Mouse (Mus musculus) embryonic facial prominence, embryonic 14.5 days (tissue): Measurements from ENCODE around the gene Rabl3. TPM values are rescaled to one million over a fixed set of nuclear protein-coding genes. Genes with fewer than 3 reads are reported as not detected.
A peak's percentile ranks its signal among the peaks of the same experiment; 100 is the strongest.

ENCODE experiments used
- ATAC-seq: fragments of 200-750 bp; cut with Nextera tagmentation; 2 replicates; pipeline ENCODE4 v1.8.0; 2017; ENCODE audit warnings: low read depth, moderate number of reproducible peaks, moderate TSS enrichment
- DNase-seq: peaks from one replicate; pipeline ENCODE4 v3.0.0-alpha.2; 2015; ENCODE audit warnings: low spot score
- H3K27ac ChIP-seq: fragments of 300-500 bp; sonication (generic); replicated peaks from 2 replicates; pipeline ENCODE4 v1.5.1; 2014; ENCODE audit warnings: low read depth, mild to moderate bottlenecking, low read length, moderate library complexity
- H3K27me3 ChIP-seq: fragments of 300-500 bp; sonication (generic); replicated peaks from 2 replicates; pipeline ENCODE4 v1.6.1; 2014; ENCODE audit warnings: low read length; ENCODE audit not compliant: control insufficient read depth, insufficient read depth
- H3K36me3 ChIP-seq: fragments of 300-500 bp; sonication (generic); 2 replicates; pipeline ENCODE4 v1.6.1; 2014; ENCODE audit warnings: low read length, mixed read lengths; ENCODE audit not compliant: control insufficient read depth, insufficient read depth
- H3K4me1 ChIP-seq: fragments of 300-500 bp; sonication (generic); 2 replicates; pipeline ENCODE4 v1.6.1; 2014; ENCODE audit warnings: antibody characterized with exemption, low read length; ENCODE audit not compliant: control insufficient read depth, insufficient read depth
- H3K4me2 ChIP-seq: fragments of 300-500 bp; sonication (generic); 2 replicates; pipeline ENCODE4 v1.6.1; 2014; ENCODE audit warnings: low read depth, mild to moderate bottlenecking, low read length, moderate library complexity, mixed read lengths
- H3K4me3 ChIP-seq: fragments of 300-500 bp; sonication (generic); 2 replicates; pipeline ENCODE4 v1.5.1; 2014; ENCODE audit warnings: low read depth, mild to moderate bottlenecking, low read length
- H3K9ac ChIP-seq: fragments of 300-500 bp; sonication (generic); 2 replicates; pipeline ENCODE4 v1.6.1; 2014; ENCODE audit warnings: low read depth, mild to moderate bottlenecking, low read length, moderate library complexity, mixed read lengths
- H3K9me3 ChIP-seq: fragments of 300-500 bp; sonication (generic); 2 replicates; pipeline ENCODE4 v1.6.1; 2016; ENCODE audit warnings: low read length; ENCODE audit not compliant: control insufficient read depth
- WGBS: fragments of 180-500 bp; shearing (Covaris S2); extraction: QIAGEN DNeasy Blood & Tissue Kit; methylation state at CpG from one replicate; pipeline ENCODE4 v1.1.7; 2014; 5-methylcytosine and 5-hydroxymethylcytosine counted together
- polyA plus RNA-seq: library from polyadenylated mRNA; unstranded; fragments of >200 nt; fragmentation: Nextera tagmentation; extraction: Ambion mirVana; gene quantifications from 2 replicates; pipeline ENCODE4 v1.2.1, GENCODE M21; 2014

The Rabl3 gene
- polyA plus RNA-seq, 1 experiment from 2014 or later = 21.0 TPM

DNA sequence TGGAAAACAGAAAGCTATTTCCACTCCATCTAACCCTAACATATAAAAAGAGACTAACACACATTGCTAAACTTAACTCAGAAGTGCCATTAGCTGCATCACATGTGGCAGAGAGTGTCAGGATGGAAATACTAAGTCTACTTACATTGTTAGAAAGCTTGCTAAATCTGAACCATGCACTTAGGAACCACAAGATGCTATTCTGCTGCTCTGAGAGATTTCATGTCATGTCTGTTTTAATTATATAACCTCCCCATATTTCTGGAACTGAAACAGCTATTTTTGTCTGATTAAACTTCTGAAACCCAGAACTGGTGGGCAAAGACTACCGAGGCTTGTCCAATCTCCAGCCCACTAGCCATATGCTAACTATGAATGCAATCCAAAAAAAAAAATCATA is 7.6 kb upstream of the Rabl3 start:
- DNase-seq = no peak
- ATAC-seq = no peak
- H3K4me2 ChIP-seq = no peak overlapping the region
- no peak overlapping the region for H3K9ac ChIP-seq
- no peak overlapping the region for H3K4me3 ChIP-seq
- H3K36me3 ChIP-seq = peaks cover 28% of the 10 kb centered on the region
- H3K9me3 ChIP-seq = no peaks in the 10 kb centered on the region
- no peak overlapping the region for H3K27ac ChIP-seq
- WGBS = 79% methylated on average over 1 of the region's 1 CpGs
- no peaks in the 10 kb centered on the region for H3K4me1 ChIP-seq
- no peaks in the 10 kb centered on the region for H3K27me3 ChIP-seq

DNA sequence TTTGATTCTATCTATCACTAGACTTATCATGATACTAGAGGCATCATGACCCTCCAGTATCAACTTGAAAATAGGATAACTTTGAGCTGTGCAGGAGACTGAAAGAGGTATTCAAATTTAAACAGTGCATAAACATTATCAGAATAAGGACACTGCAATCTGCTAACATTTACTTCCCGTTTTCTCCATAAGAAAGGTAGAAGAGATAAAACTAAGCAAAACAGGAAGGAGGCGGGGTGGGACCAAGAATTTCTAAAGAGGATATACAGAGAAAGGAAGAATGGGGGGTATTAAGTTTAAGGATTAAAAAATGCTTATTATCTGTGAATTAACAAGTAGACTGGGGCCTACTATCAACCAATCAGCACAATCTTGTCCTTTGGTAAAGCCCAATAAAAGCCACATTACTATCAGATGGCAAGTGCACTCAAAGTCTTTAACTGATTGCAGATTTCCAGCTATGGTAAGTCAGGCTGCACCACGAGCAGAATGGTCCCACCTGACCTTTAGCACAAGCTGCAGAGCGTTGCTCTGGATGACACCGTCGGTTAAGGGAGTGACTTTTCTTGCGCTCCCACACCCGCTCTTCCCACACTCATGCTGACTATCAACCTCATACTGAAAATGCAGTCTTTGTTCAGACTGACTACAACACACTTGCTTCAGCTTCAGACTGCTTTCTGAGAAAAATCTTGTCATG is 6.2 kb upstream of the Rabl3 start:
- H3K4me3 ChIP-seq = no peak overlapping the region

DNA sequence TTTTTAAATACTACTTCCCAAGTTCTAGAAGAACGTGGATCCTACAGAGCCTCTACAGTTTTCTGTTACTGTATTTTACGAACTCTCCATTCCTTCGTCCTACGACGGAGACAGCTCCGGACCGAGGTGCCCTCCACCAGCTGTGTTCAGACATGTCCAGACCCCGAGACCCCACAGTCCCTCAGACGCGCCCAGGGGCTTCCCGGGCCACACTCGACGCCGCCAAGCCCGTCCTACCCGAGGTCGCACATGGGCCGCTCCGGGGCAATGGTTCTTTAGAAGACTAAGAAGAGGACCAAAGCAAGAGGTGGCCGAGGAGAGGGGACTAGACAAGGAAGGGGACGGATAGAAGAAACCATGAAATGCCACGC is 460 bp upstream of the Rabl3 start:
- H3K9me3 ChIP-seq = no peaks in the 10 kb centered on the region
- H3K27ac ChIP-seq = peak overlapping the region; percentile 94
- H3K27me3 ChIP-seq = no peaks in the 10 kb centered on the region
- peak overlapping the region; percentile 82 for H3K9ac ChIP-seq
- peaks cover 32% of the 10 kb centered on the region for H3K36me3 ChIP-seq
- no peak for DNase-seq
- H3K4me1 ChIP-seq = peaks cover 6% of the 10 kb centered on the region; the same call in 1 of the 2 replicates
- H3K4me2 ChIP-seq = peak overlapping the region; percentile 61
- peak overlapping the region; percentile 64 for H3K4me3 ChIP-seq
- WGBS = under 1% methylated on average over 22 of the region's 22 CpGs
- peak; percentile 27 for ATAC-seq

More for the DNA sequence above, 6.2 kb upstream of the Rabl3 start:
- Histone ChIP-seq H3K27me3 (no peaks in the 10 kb centered on the region), H3K9me3 (no peaks in the 10 kb centered on the region), H3K4me2 (no peak overlapping the region), H3K9ac (no peak overlapping the region), H3K4me1 (peaks cover 2% of the 10 kb centered on the region; the same call in 1 of the 2 replicates), H3K27ac (no peak overlapping the region), H3K36me3 (peaks cover 28% of the 10 kb centered on the region)
- DNase-seq = no peak
- no peak for ATAC-seq
- WGBS = 84% methylated on average over 8 of the region's 8 CpGs

DNA sequence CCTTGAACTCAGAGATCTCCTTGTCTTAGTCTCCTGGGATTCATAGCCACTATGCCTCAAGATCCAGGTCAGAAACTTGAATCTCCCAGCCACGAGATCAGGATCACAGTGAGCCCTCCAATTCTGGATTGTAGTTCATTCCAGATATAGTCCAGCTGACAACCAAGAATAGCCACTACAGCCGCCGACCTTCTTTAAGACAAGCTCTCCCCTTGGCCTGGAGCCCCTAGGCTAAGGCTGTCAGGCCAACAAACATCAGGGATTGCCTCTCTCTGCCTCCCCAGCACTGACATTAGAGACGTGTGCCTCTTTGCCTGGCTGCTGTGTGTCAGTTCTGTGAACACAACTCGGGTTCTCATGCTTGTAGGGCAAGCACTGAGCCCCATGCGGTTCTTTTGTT is 1.1 kb downstream of the Rabl3 start:
- ATAC-seq = no peak
- H3K4me2 ChIP-seq = peak overlapping the region; percentile 66; the same call in 1 of the 2 replicates
- no peaks in the 10 kb centered on the region for H3K9me3 ChIP-seq
- WGBS = 87% methylated on average over 6 of the region's 6 CpGs
- no peak overlapping the region for H3K4me3 ChIP-seq
- DNase-seq = no peak
- H3K27ac ChIP-seq = no peak overlapping the region
- H3K27me3 ChIP-seq = no peaks in the 10 kb centered on the region
- no peak overlapping the region for H3K9ac ChIP-seq
- peaks cover 6% of the 10 kb centered on the region; the same call in 1 of the 2 replicates for H3K4me1 ChIP-seq
- peaks cover 22% of the 10 kb centered on the region for H3K36me3 ChIP-seq

DNA sequence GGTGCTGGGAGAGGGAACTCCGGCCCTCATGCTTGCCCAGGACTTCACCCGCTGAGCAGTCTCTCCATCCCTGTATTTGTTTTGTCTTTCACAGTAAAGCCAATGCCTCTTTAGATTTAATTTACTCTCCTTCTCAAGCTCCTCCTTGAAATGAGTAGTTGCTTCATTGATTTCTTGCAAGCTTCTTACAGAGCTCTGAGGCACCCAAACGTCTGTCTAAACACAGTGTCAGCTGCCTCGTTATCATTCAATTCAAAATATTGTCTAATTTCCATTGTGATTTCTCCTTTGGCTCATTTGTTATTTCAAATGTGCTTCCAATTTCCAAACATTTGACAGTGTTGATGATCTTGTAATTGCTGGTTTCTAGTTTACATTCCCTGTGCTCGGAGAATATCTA is 6.6 kb downstream of the Rabl3 start:
- Histone ChIP-seq H3K27me3 (no peaks in the 10 kb centered on the region), H3K9me3 (no peaks in the 10 kb centered on the region), H3K4me2 (no peak overlapping the region), H3K4me1 (no peaks in the 10 kb centered on the region), H3K4me3 (no peak overlapping the region), H3K27ac (no peak overlapping the region), H3K36me3 (peaks cover 26% of the 10 kb centered on the region), H3K9ac (no peak overlapping the region)
- ATAC-seq (no peak), DNase-seq (no peak)
- 75% methylated on average over 5 of the region's 5 CpGs for WGBS

DNA sequence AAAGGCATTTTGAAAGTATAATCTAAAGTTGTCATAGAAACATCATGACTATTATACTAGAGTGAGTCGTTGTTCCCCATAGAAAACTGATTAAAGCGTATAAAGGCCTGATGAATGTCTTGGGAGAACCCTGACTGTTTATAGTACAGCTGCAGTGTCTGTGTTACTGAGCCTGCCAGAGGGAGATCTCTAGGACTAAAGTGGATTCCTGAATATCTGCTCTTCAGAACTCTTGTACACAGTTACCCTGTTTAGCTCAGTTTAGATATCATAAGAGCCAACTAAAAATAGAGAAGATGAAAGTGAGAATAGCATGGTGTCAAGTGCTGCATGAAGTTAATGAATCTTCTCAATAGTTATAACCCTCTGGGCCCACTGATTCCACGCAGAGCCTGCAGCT is 10.6 kb downstream of the Rabl3 start:
- Histone ChIP-seq H3K4me3 (no peak overlapping the region), H3K27me3 (no peaks in the 10 kb centered on the region), H3K4me1 (no peaks in the 10 kb centered on the region), H3K4me2 (no peak overlapping the region), H3K36me3 (0 out of 2 replicates have a peak, but pooled peaks cover 4% of the 10 kb centered on the region), H3K27ac (no peak overlapping the region), H3K9me3 (no peaks in the 10 kb centered on the region), H3K9ac (no peak overlapping the region)
- 71% methylated on average over 3 of the region's 3 CpGs for WGBS
- DNase-seq (no peak), ATAC-seq (no peak)

DNA sequence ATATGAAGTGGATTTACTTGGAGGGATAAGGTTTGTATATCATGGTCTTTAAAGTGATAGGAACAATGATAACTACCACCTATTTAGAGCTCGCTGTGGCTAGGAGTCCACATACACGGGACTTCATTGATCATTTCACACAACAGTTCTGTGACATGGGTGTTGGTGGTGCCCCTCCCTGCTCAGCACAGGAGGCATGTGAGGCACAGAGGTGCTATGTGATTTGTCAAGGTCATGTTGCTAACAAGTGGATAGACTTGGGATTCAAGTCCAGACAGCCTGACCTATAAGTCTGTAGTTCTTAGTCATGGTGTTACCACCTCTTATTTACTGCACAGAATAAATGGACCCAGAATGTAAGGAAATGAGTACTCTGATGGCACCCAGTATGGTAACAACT is 11.3 kb downstream of the Rabl3 start:
- Histone ChIP-seq H3K4me1 (no peaks in the 10 kb centered on the region), H3K27ac (no peak overlapping the region), H3K9ac (no peak overlapping the region), H3K4me3 (no peak overlapping the region), H3K36me3 (0 out of 2 replicates have a peak, but pooled peaks cover 4% of the 10 kb centered on the region), H3K4me2 (no peak overlapping the region), H3K27me3 (no peaks in the 10 kb centered on the region), H3K9me3 (no peaks in the 10 kb centered on the region)
- DNase-seq = no peak
- 92% methylated on average over 2 of the region's 2 CpGs for WGBS
- ATAC-seq = no peak

DNA sequence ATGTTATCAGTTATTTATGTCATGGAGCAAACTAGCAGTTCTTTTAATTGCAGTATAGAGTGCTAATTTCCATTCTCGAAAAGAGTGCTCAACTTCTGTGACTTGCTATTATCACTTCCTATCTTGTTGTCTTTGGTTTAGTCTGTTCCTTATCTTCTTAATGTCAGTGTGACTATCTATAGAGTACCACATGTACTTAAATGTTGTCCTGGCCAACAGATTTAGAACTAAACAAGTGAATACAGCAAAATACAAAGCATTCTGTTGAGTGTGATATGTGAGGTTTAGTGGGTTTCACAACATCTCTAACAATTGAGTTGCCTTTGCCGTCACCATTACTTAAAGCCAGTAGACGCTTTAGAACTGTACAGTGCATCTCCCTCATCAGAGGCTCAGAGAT is 13.1 kb downstream of the Rabl3 start:
- ATAC-seq (no peak), DNase-seq (no peak)
- Histone ChIP-seq H3K9ac (no peak overlapping the region), H3K4me2 (no peak overlapping the region), H3K36me3 (peaks cover 17% of the 10 kb centered on the region), H3K27me3 (no peaks in the 10 kb centered on the region), H3K4me3 (no peak overlapping the region), H3K4me1 (no peaks in the 10 kb centered on the region), H3K27ac (no peak overlapping the region), H3K9me3 (no peaks in the 10 kb centered on the region)
- 90% methylated on average over 3 of the region's 3 CpGs for WGBS

DNA sequence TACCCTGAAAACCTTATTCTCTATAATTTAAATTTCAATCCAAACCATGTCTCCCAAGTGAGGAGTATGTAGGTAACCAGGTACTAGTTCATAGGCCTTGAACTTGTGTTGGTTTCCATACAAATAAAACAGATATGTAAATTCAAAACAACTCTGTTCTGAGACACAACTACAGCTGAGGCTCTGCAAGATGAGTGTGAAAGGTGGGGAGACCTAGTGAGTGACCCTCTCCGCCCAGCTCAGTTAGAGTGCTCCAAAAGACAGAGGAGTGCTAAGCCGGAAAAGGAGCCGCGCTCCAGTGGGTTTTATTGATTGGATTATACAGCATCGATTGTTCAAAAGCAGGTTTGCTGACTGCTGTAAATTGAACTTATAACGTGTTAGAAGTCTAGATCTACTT is 22.7 kb downstream of the Rabl3 start:
- DNase-seq (no peak), ATAC-seq (no peak)
- H3K27me3 ChIP-seq = no peaks in the 10 kb centered on the region
- H3K36me3 ChIP-seq = peaks cover 22% of the 10 kb centered on the region
- 83% methylated on average over 6 of the region's 6 CpGs for WGBS
- H3K9ac ChIP-seq = no peak overlapping the region
- H3K4me3 ChIP-seq = no peak overlapping the region
- H3K27ac ChIP-seq = no peak overlapping the region
- no peak overlapping the region for H3K4me2 ChIP-seq
- no peaks in the 10 kb centered on the region for H3K9me3 ChIP-seq
- no peaks in the 10 kb centered on the region for H3K4me1 ChIP-seq
